Mouse (Mus musculus) small intestine, adult 2 months (tissue): ENCODE measurements around the gene Fancc. TPM values are rescaled to one million over a fixed set of nuclear protein-coding genes. Genes with fewer than 3 reads are reported as not detected.

Source experiments
- H3K27ac ChIP-seq: fragments of 200-500 bp; 2 replicates; pipeline ENCODE4 v1.5.1; 2012; ENCODE audit warnings: low read depth, low read length, control low read depth, inconsistent platforms; ENCODE audit not compliant: insufficient read depth
- H3K27me3 ChIP-seq: fragments of 200-500 bp; 2 replicates; pipeline ENCODE4 v1.6.1; 2012; ENCODE audit warnings: mild to moderate bottlenecking, moderate library complexity, low read length, inconsistent platforms; ENCODE audit not compliant: control insufficient read depth, insufficient read depth
- H3K36me3 ChIP-seq: fragments of 200-500 bp; 2 replicates; pipeline ENCODE4 v1.6.1; 2012; ENCODE audit warnings: mild to moderate bottlenecking, low read length, control low read depth, inconsistent platforms; ENCODE audit not compliant: control insufficient read depth, insufficient read depth
- H3K4me1 ChIP-seq: fragments of 200-500 bp; 2 replicates; pipeline ENCODE4 v1.6.1; 2012; ENCODE audit warnings: low read length, inconsistent platforms, mixed read lengths; ENCODE audit not compliant: control insufficient read depth, insufficient read depth, insufficient read length
- H3K4me3 ChIP-seq: fragments of 200-500 bp; 2 replicates; pipeline ENCODE4 v1.5.1; 2012; ENCODE audit warnings: low read depth, mild to moderate bottlenecking, control low read depth, inconsistent platforms, low read length, moderate library complexity
- CTCF ChIP-seq: fragments of 200-500 bp; IDR thresholded peaks from 2 replicates; pipeline ENCODE4 v1.5.1; 2012; ENCODE audit warnings: low read depth, mild to moderate bottlenecking, control low read depth, inconsistent platforms, low read length, moderate library complexity, mixed read lengths; ENCODE audit not compliant: insufficient replicate concordance, insufficient read length; ENCODE audit errors: extremely low read depth
- POLR2A ChIP-seq: fragments of 200-500 bp; IDR thresholded peaks from 2 replicates; pipeline ENCODE4 v1.6.1; 2012; ENCODE audit warnings: low read depth, mild to moderate bottlenecking, control low read depth, inconsistent platforms, low read length, moderate library complexity
- WGBS: fragments of 180-500 bp; shearing (Covaris S2); methylation state at CpG from one replicate; pipeline ENCODE4 v1.1.7; 2018; 5-methylcytosine and 5-hydroxymethylcytosine counted together
- polyA plus RNA-seq: library from polyadenylated mRNA; depleted of rRNA; stranded (reverse); fragments of >200 nt; gene quantifications from 2 replicates; pipeline ENCODE4 v1.2.3, GENCODE M21; 2012

Gene Fancc
- polyA plus RNA-seq, 1 experiment: 3.9 TPM

DNA sequence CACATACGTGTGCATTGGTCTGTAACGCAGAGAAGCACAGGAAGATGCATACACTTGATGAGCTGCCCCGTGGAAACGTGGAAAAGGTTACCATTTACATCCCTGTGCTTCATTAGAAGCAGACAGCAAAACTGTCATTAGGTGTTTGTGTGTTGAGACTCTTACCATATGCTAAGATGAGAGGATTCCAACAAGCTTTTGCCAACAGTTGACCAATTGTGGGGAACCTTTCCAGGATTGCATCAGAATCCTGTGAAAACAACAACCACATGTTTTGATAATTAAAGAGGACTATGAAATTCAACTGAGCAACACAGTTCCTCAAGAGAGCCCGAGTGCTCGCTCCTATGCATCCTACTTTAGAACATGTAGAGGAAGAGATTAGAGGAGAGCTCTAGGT lies 97.0 kb downstream of the Fancc start:
- WGBS: 90% methylated on average over 6 of the region's 6 CpGs
- H3K36me3 ChIP-seq: 0 out of 2 replicates have a peak, but pooled peaks cover 2% of the 10 kb centered on the region
- H3K27me3 ChIP-seq: no peaks in the 10 kb centered on the region
- TF ChIP-seq CTCF: no peak
- TF ChIP-seq POLR2A: no peak
- H3K27ac ChIP-seq: no peak overlapping the region
- H3K4me3 ChIP-seq: no peak overlapping the region
- H3K4me1 ChIP-seq: no peaks in the 10 kb centered on the region

DNA sequence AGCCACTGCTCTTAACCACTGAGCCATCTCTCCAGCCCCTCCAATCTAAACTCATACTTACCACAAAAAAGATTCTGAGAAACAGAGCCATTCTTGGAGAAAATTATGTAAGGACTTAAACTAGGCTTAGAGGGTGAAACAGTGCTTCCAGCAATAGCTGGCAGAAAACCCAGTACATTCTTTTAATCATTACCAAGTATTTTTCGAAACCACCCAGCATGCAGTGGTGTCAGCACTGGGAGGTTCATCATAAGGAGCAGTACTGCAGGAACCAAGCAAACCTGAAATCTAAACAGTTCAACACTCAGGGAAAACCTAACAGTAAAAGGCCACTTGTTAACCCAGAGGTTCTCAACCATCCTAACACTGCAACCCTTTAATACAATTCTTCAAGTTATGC lies 99.7 kb downstream of the Fancc start:
- Histone ChIP-seq H3K27me3 (no peaks in the 10 kb centered on the region), H3K27ac (no peak overlapping the region), H3K4me3 (no peak overlapping the region), H3K36me3 (0 out of 2 replicates have a peak, but pooled peaks cover 2% of the 10 kb centered on the region), H3K4me1 (no peaks in the 10 kb centered on the region)
- no peak for TF ChIP-seq CTCF
- no peak for TF ChIP-seq POLR2A
- 88% methylated on average over 1 of the region's 1 CpGs for WGBS

GRCm38 (mm10) chr13:63394304-63395063 lies 102.6 kb downstream of the Fancc start:
- no peaks in the 10 kb centered on the region for H3K36me3 ChIP-seq
- no peak overlapping the region for H3K27ac ChIP-seq
- TF ChIP-seq CTCF (no peak), POLR2A (no peak)
- H3K27me3 ChIP-seq: no peaks in the 10 kb centered on the region
- H3K4me1 ChIP-seq: no peaks in the 10 kb centered on the region
- no peak overlapping the region for H3K4me3 ChIP-seq
- WGBS: 86% methylated on average over 7 of the region's 7 CpGs

GRCm38 (mm10) chr13:63385234-63385633 lies 111.8 kb downstream of the Fancc start:
- Histone ChIP-seq H3K27me3 (no peaks in the 10 kb centered on the region), H3K4me3 (no peak overlapping the region), H3K27ac (no peak overlapping the region), H3K4me1 (no peaks in the 10 kb centered on the region), H3K36me3 (no peaks in the 10 kb centered on the region)
- WGBS: 91% methylated on average over 2 of the region's 2 CpGs
- no peak for TF ChIP-seq POLR2A

- H3K36me3 ChIP-seq: no peaks in the 10 kb centered on the region
- no peak for TF ChIP-seq CTCF
- no peak for TF ChIP-seq POLR2A
- no peak overlapping the region for H3K4me3 ChIP-seq
- no peaks in the 10 kb centered on the region for H3K27me3 ChIP-seq
- no peaks in the 10 kb centered on the region for H3K4me1 ChIP-seq
- no peak overlapping the region for H3K27ac ChIP-seq
- WGBS: 90% methylated on average over 3 of the region's 3 CpGs
Measured at GRCm38 (mm10) chr13:63384775-63385174, 112.3 kb downstream of the Fancc start.

GRCm38 (mm10) chr13:63382206-63382605 lies 114.9 kb downstream of the Fancc start:
- TF ChIP-seq CTCF (no peak), POLR2A (no peak)
- Histone ChIP-seq H3K4me3 (no peak overlapping the region), H3K4me1 (no peaks in the 10 kb centered on the region), H3K27ac (no peak overlapping the region), H3K27me3 (no peaks in the 10 kb centered on the region), H3K36me3 (no peaks in the 10 kb centered on the region)
- 84% methylated on average over 2 of the region's 2 CpGs for WGBS

GRCm38 (mm10) chr13:63373460-63374166 lies 123.5 kb downstream of the Fancc start:
- Histone ChIP-seq H3K4me3 (no peak overlapping the region), H3K27ac (no peak overlapping the region), H3K27me3 (no peaks in the 10 kb centered on the region), H3K4me1 (no peaks in the 10 kb centered on the region), H3K36me3 (no peaks in the 10 kb centered on the region)
- 89% methylated on average over 7 of the region's 7 CpGs for WGBS
- TF ChIP-seq POLR2A (no peak), CTCF (no peak)
